Mouse (Mus musculus) forebrain, embryonic 10.5 days (tissue): ENCODE measurements around the gene Rrp36. TPM values are rescaled to one million over a fixed set of nuclear protein-coding genes. Genes with fewer than 3 reads are reported as not detected.

Experiments used
- DNase-seq: peaks from one replicate; pipeline ENCODE4 v3.0.0-alpha.2; 2017; ENCODE audit warnings: low spot score; ENCODE audit errors: extremely low spot score
- H3K27ac ChIP-seq: fragments of 300-500 bp; sonication (generic); 2 replicates; pipeline ENCODE4 v1.5.1; 2016; ENCODE audit warnings: mild to moderate bottlenecking
- H3K27me3 ChIP-seq: fragments of 300-500 bp; sonication (generic); 2 replicates; pipeline ENCODE4 v1.6.1; 2016; ENCODE audit warnings: mild to moderate bottlenecking; ENCODE audit not compliant: poor library complexity, severe bottlenecking
- H3K36me3 ChIP-seq: fragments of 300-500 bp; sonication (generic); replicated peaks from 2 replicates; pipeline ENCODE4 v1.6.1; 2016; ENCODE audit warnings: mild to moderate bottlenecking, moderate library complexity
- H3K4me1 ChIP-seq: fragments of 300-500 bp; sonication (generic); 2 replicates; pipeline ENCODE4 v1.6.1; 2016
- H3K4me3 ChIP-seq: fragments of 300-500 bp; sonication (generic); 2 replicates; pipeline ENCODE4 v1.5.1; 2016; ENCODE audit warnings: mild to moderate bottlenecking, moderate library complexity
- H3K9me3 ChIP-seq: fragments of 300-500 bp; sonication (generic); 2 replicates; pipeline ENCODE4 v1.6.1; 2016; ENCODE audit warnings: mild to moderate bottlenecking, moderate library complexity
- WGBS: fragments of 180-500 bp; shearing (Covaris S2); methylation state at CpG from one replicate; pipeline ENCODE4 v1.1.7; 2016; 5-methylcytosine and 5-hydroxymethylcytosine counted together
- polyA plus RNA-seq: library from polyadenylated mRNA; unstranded; fragments of >200 nt; fragmentation: Nextera tagmentation; extraction: Ambion mirVana; gene quantifications from 2 replicates; pipeline ENCODE4 v1.2.1, GENCODE M21; 2016

Gene Rrp36
- polyA plus RNA-seq, 1 experiment from 2014 or later: 70.1 TPM

DNA sequence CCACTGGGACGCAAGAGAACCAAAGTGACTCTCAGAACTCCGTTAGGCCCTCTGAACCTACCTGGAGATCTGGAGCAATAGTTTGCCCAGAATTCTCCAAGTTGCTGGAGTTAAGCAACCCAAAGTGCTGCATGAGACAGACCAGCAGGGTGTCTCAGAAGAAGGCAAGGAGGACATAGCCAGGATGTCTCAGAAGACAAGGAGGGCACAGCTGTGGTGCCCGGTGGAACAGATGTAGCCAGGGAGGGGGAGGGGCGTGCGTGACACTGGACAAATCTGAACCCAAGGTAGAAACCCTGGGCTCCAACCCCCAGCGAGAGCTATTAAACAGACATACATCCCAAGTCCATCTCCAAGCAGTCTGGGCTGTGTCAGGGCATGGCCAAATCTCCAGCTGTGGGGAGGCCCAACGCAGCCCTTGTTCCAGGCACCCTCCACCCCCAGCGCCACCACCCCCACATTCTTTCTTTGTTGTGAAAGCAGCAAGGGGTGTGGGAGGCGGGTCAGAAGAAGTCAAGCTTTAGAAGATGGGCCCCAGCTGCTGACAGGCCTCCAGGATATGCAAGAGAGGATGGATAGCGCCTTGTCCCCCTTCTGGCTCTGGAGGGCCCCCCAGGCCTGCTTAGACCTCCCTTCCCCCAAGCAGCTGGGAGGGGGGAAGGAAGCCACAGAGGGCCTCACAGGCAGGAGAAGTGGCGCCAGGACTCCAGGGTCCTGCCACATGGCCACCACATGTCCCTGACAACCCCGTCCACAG, 44.3 kb downstream of the Rrp36 start:
- Histone ChIP-seq H3K27ac (peak overlapping the region; percentile 96), H3K4me1 (peaks cover 58% of the 10 kb centered on the region), H3K4me3 (peak overlapping the region; percentile 90), H3K36me3 (peaks cover 32% of the 10 kb centered on the region), H3K9me3 (no peaks in the 10 kb centered on the region), H3K27me3 (no peaks in the 10 kb centered on the region)
- 9% methylated on average over 12 of the region's 12 CpGs for WGBS
- no peak for DNase-seq

DNA sequence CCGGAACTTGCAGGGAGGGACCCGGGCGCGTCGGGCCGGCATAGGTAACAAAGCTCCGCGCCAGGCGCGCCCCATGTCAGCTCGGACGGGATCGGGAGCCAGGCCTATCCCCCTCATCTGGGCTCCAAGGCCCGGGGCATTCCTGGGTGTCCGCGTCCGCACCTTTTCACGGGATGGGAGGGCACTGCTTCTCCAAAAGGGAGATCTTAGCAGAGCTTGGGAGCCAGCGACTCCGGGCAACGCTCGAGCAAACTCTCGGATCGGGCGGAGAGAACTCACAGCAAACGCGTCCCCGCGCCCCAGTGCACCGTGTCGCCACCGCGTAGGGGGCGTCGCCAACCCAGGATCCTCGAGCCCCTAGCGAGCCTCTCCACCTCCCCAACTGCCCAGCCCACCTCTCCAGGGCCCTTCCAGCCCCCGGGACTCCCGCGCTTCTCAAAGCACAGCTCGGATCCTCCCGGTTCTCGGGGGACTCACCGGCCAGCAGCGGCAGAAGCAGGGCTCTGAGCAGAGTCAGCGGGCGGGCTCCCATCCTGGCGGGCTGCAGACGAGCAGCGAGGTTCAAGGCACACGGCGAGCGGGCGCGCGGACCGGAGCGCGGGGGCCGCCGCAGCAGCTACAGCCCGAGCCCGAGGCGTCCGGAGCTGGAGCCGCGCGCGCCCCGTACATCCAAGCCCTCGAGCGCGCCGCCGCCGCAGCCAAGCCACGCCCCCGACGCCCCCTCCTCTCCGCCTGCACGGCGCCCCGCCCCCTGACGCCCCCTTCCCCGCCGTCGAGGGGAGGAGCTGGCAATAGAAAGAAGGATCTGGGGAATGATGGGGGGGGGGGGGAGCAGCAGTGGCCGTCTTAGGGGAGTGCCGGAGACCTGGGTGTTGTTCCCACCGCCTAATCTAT, 45.1 kb downstream of the Rrp36 start, which contains the start of gene Ptk7:
Gene Ptk7 (minus strand): TSS at position 714 of the 894 bp plus-strand sequence.
- Histone ChIP-seq H3K27me3 (no peaks in the 10 kb centered on the region), H3K36me3 (peaks cover 30% of the 10 kb centered on the region), H3K4me3 (peak within 1 kb of the TSS; percentile 90), H3K4me1 (peaks cover 66% of the 10 kb centered on the region), H3K9me3 (no peaks in the 10 kb centered on the region), H3K27ac (peak within 1 kb of the TSS; percentile 96)
- peak; percentile 92 for DNase-seq
- under 1% methylated on average over 84 of the region's 90 CpGs for WGBS

DNA sequence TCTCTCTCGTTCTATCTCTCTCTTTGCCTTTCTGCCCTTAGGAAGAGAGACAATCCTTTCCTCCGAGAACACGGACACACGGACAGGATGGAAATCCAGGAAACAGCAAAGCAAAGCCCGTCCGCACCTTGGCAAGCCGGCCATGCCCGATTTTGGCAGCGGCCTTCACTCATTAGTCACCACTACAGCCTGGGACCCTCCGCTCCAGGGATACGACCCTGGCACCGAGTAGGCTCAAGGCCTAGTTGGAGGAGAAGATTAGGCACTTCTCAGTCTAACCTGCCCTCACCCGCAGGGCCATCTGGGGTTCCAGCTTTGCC, 45.7 kb downstream of the Rrp36 start:
- peak; percentile 62 for DNase-seq

DNA sequence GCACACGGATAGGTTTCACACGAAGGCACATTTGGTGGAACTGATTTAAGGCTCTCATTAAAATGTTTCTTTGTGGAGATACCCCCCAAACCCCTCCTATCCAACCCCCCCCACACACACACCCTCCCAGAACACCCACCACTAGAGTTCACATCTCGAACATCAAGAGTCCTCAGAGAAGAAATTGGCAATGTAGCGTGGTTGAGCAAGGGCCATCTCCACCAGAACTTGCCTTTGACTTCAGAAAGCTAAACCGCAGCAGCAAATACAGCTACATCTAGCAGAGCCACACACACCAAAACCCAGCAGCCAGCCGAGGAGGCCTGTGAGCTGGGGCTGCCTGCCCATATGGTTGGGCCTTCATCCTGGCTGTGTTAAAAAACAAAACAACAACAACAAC, 46.7 kb downstream of the Rrp36 start:
- Histone ChIP-seq H3K36me3 (peaks cover 16% of the 10 kb centered on the region), H3K9me3 (no peaks in the 10 kb centered on the region), H3K4me1 (peaks cover 82% of the 10 kb centered on the region), H3K27ac (peak overlapping the region; percentile 96; the same call in 1 of the 2 replicates), H3K4me3 (peak overlapping the region; percentile 90), H3K27me3 (no peaks in the 10 kb centered on the region)
- DNase-seq: no peak
- WGBS: 72% methylated on average over 6 of the region's 6 CpGs

More for the DNA sequence above, 45.7 kb downstream of the Rrp36 start:
- WGBS: 0% methylated on average over 13 of the region's 13 CpGs
- peak overlapping the region; percentile 90 for H3K4me3 ChIP-seq
- H3K9me3 ChIP-seq: no peaks in the 10 kb centered on the region
- H3K4me1 ChIP-seq: peaks cover 72% of the 10 kb centered on the region
- no peaks in the 10 kb centered on the region for H3K27me3 ChIP-seq
- H3K27ac ChIP-seq: peak overlapping the region; percentile 96
- H3K36me3 ChIP-seq: peaks cover 24% of the 10 kb centered on the region

DNA sequence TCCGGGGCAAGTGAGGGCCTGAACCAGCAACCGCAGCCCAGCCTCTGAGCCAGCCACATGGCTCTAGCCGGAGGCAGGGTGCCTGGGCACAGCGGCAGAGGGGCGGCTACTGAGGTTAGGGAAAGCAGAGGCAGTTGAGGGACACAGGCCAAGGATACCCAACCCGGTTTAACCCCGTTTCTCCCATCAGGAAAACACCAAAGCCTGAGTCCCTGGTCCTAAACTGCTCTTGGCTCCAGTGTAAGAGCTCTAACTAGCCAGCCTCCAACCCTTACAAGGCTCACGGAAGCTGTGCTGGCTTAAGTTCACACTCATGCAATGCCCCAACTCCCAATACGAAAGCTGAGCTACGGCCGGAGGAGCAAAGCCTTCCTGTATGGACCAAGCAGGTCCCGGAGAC, 49.6 kb downstream of the Rrp36 start:
- Histone ChIP-seq H3K27ac (peak overlapping the region; percentile 48), H3K9me3 (0 out of 2 replicates have a peak, but pooled peaks cover 4% of the 10 kb centered on the region), H3K36me3 (peaks cover 10% of the 10 kb centered on the region), H3K4me3 (peak overlapping the region; percentile 8; the same call in 1 of the 2 replicates), H3K4me1 (peaks cover 91% of the 10 kb centered on the region), H3K27me3 (no peaks in the 10 kb centered on the region)
- no peak for DNase-seq
- WGBS: 64% methylated on average over 12 of the region's 12 CpGs

DNA sequence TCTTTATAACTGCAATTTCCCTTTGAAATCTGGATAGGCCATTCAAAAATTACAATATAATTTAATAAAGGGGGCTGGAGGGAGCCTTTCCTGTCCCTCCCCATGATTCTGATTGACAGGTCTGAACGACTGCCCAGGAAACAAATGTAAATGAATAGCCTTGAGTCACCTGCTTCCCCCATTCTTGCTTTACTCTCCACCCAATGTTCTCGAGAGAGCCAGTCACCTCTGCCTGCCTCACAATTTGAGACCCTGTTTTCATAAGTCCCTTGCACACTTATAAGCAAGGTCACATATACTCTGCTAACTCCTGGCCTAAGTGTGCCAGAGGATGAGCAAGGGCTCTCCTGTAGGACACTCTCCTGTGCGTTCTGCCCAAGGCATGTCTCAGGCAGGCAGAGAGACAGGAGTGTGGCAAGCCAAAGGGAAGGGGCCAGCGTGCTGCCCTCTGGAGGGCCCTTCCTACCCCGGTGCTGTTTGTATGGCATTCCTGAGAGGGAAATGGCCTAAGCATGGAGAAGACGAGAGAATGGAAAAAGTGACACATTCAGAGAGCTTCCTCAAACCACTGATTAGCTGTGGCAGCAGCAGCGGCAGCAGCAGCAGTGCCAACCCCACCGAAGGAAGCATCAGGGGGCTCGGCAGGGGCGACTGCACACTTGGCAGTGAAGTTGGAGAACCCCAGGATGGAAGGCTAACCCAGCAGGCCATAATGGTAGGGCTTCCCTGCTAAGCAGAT, 50.2 kb downstream of the Rrp36 start:
- Histone ChIP-seq H3K36me3 (peaks cover 10% of the 10 kb centered on the region), H3K4me3 (peak overlapping the region; percentile 8; the same call in 1 of the 2 replicates), H3K4me1 (peaks cover 93% of the 10 kb centered on the region), H3K9me3 (0 out of 2 replicates have a peak, but pooled peaks cover 4% of the 10 kb centered on the region), H3K27ac (peak overlapping the region; percentile 48), H3K27me3 (no peaks in the 10 kb centered on the region)
- WGBS: 47% methylated on average over 10 of the region's 10 CpGs
- DNase-seq: no peak

DNA sequence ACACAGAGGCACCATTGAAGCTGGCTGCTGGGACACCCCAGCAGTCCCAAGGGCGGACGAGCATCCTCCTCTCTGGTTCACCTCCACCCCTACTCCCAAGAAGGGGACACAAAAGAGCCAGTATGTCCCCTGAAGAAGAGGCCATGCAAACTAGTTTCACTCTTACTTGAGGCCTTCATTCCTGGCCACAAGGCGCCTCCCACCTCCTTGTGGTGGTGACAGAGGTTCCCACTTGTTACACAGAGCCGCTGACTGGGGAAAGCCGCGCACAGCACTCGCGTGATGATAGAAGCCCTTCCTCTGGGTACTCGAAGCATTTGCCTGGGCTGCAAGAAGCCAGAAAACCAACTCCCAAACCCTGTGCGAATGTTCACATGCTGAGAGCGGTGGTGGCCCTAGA, 51.9 kb downstream of the Rrp36 start:
- no peak for DNase-seq
- Histone ChIP-seq H3K27ac (peak overlapping the region; percentile 48), H3K4me1 (peaks cover 99% of the 10 kb centered on the region)

DNA sequence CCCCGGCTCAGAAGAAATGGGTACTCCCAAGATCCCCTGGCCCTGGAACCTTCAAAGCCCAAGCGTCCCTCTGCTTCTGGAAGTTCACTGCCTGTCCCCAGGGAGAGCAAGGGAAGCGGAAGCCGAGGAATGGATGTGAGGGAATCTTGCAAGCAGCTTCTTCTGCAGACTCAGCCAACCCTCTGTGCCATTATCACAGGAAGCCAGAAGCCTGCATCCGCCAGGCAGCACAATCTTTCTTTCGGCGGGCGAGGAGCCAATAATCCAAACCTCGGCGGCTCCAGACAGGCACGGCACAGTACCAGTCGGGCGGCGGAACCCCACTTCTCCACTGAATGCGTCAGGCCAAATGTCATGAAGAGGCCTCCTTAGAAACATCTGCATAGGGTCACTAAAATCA, 52.8 kb downstream of the Rrp36 start:
- H3K27me3 ChIP-seq: no peaks in the 10 kb centered on the region
- peaks cover 10% of the 10 kb centered on the region for H3K36me3 ChIP-seq
- H3K9me3 ChIP-seq: 0 out of 2 replicates have a peak, but pooled peaks cover 4% of the 10 kb centered on the region
- DNase-seq: no peak
- 83% methylated on average over 15 of the region's 15 CpGs for WGBS
- no peak overlapping the region for H3K4me3 ChIP-seq
- peaks cover 99% of the 10 kb centered on the region for H3K4me1 ChIP-seq
- H3K27ac ChIP-seq: no peak overlapping the region

More for the DNA sequence above, 51.9 kb downstream of the Rrp36 start:
- H3K9me3 ChIP-seq: 0 out of 2 replicates have a peak, but pooled peaks cover 4% of the 10 kb centered on the region
- 85% methylated on average over 11 of the region's 11 CpGs for WGBS
- H3K27me3 ChIP-seq: no peaks in the 10 kb centered on the region
- peaks cover 10% of the 10 kb centered on the region for H3K36me3 ChIP-seq
- H3K4me3 ChIP-seq: no peak overlapping the region; the same call in 1 of the 2 replicates

DNA sequence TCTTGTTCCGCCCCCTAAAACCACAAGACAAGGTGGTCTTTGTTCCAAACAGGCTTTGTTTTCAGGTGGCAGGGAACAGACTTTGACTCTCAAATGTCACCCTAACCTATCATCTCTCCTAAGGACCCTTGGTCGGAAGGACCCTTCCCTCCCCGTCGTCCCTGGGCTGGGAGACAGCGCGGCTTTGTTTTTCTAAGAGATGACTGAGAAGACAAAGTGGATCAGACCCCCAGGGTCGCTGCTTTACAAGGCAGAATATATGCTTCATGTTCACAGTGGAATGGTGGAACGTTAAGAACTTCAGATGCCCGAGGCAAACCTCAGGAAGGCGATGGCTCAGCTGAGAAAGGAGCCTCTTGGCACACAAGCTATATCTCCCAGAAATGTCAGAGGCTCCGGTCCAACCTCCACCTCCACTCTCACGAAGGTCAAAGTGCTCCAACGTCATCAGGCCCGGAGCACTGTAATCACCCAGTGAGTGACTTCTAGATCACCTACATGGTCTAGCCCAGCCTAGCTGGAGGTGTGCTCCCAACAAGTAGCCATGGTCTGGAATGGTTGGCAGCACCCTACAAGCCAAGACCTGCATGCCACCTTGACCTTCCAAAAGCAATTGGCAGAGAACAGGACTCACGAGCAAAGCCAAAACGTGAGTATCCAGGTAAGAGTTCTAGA, 54.3 kb downstream of the Rrp36 start:
- no peak for DNase-seq
- peaks cover 97% of the 10 kb centered on the region for H3K4me1 ChIP-seq
- peak overlapping the region; percentile 96 for H3K27ac ChIP-seq
- peak overlapping the region; percentile 44 for H3K4me3 ChIP-seq
- 29% methylated on average over 16 of the region's 16 CpGs for WGBS
- H3K36me3 ChIP-seq: peaks cover 13% of the 10 kb centered on the region
- no peaks in the 10 kb centered on the region for H3K27me3 ChIP-seq
- 0 out of 2 replicates have a peak, but pooled peaks cover 4% of the 10 kb centered on the region for H3K9me3 ChIP-seq

DNA sequence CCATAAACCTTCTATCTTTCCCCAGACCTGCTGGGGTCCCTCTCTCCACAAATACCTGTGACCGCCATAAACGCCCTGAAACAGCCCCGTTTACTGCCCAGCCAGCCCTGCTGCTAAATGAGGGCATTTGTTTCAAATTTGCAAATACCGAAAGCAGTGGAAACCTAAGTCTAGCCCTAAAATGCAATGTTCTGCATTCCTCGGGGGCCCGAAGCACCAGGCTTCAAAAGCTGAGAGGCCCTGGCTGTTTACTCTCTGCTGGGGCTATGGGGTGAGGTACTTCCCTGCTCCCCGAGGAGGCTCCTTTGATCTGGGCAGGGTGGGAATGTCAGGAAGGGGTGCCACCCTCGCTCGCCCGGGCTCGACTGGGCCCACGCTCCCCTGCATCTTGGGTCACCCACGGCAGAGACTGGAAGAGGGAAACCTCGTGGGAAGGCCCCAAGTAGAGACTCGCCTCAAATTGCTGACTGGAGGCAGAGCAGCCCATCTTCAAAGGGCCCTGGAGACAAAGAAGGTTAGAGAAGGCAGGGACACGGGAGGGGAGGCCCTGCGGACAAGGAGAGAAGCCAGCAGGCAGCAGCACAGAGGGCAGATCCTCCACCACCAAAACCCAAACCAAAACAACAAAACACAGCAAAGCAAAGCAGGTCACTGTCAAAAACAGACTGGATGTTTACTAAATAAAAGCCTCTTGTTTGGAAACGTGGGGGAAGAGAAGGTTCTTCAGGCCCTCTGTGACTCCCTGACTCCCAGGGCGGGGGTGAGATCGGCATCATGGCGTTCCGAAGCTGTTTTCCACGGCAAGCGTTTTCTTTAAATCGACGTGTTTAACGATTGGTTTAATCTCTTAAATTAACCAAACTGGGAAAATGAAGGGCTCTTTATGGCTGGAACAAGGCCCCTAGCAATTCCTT, 55.1 kb downstream of the Rrp36 start:
- 0 out of 2 replicates have a peak, but pooled peaks cover 4% of the 10 kb centered on the region for H3K9me3 ChIP-seq
- H3K36me3 ChIP-seq: peaks cover 13% of the 10 kb centered on the region
- 2% methylated on average over 27 of the region's 27 CpGs for WGBS
- H3K27ac ChIP-seq: peak overlapping the region; percentile 96
- peak overlapping the region; percentile 44 for H3K4me3 ChIP-seq
- peak; percentile 68 for DNase-seq
- H3K4me1 ChIP-seq: peaks cover 96% of the 10 kb centered on the region
- no peaks in the 10 kb centered on the region for H3K27me3 ChIP-seq

DNA sequence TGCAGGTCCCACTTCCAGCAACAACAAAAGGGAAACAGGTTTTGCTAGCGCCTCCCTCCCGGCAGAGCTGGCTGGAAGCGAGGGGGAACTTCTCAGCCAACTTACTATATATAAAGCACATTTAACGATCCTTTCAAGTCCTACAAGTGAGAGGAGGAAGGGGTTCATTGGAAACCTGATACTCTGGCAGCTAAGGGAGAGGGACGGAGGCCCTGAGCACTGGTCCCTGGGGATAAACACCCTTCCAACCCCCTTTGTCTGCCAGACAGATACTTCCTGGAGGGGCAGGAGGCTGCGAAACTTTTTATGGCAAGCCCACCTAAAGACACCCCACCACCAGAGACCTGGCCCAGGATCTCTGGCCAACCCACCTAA, 55.8 kb downstream of the Rrp36 start:
- peak; percentile 50 for DNase-seq
- H3K4me3 ChIP-seq: peak overlapping the region; percentile 44
- WGBS: under 1% methylated on average over 6 of the region's 6 CpGs

More for the DNA sequence above, 55.8 kb downstream of the Rrp36 start:
- H3K36me3 ChIP-seq: peaks cover 13% of the 10 kb centered on the region
- H3K4me1 ChIP-seq: peaks cover 96% of the 10 kb centered on the region
- H3K9me3 ChIP-seq: 0 out of 2 replicates have a peak, but pooled peaks cover 4% of the 10 kb centered on the region
- H3K27me3 ChIP-seq: no peaks in the 10 kb centered on the region
- peak overlapping the region; percentile 96 for H3K27ac ChIP-seq
